14 mouse cellular contexts compared by ENCODE assay signal in the genomic region with DNA sequence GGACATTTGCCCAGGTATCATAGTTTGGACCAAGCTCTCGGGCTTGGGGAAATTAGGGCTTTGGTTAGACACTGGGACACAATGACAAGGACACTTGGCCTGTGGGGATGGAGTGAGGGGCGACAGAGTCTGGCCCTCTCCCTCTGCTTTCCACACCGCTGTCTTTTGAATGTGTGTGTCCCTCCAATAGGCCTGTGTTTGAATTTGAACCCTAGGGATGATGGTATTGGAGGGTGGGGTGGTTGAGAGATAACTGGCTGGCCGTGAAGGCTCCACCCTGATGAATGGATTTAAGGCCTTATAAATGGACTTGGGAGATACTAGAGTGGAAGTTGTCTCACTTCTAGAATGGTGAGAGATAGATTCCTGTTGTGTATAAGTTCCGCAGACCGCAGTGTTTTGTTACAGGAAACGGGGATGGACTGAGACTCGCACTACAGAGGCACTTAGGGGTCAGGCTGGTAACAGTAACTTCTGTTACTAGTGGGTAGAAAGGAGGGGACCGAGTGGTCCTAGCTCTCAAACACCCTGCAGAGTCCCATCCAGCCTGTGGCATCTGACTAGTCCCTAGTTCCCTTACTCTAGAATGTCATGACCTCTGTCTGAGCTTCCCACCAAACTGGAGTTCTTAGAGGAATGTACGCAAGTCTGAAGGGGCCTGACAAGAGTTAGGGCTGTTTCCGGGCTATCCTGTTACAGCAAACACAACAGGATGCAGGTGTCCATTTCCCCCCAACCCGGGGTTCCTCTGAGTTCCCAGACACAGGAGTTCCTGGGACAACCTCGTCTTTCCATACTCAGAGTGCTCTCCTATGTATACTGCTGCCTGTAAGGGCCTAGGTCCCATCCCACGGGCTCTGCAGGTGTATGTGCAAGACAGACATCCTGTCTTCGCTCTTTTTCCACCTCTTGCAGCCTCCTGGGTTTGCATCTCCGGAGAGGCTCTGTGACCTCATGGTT. TPM values are rescaled to one million over a fixed set of nuclear protein-coding genes. Genes with fewer than 3 reads are reported as not detected.
DNase-seq lines count a peak whose midpoint lies in the region; ATAC-seq lines count a peak whose summit lies in the region.
"Had no signal": no experiment of that assay in that cellular context is flagged by ENCODE, and none has a peak within 500 bp of the region (broad histone marks: within the 10 kb centered on the region; RNA-seq: fewer than 3 reads in every experiment).

No protein-coding gene starts in this region.

- no peaks in the 10 kb centered on the region for H3K9me3 ChIP-seq in heart, embryonic 13.5 days
- H3K9me3 ChIP-seq in midbrain, embryonic 11.5 days (ENCODE audit: control insufficient read depth, low read length), result no peaks in the 10 kb centered on the region
- no peaks in the 10 kb centered on the region for H3K9me3 ChIP-seq in midbrain, embryonic 10.5 days (replicated peaks)
- H3K9me3 ChIP-seq in embryonic facial prominence, embryonic 15.5 days (replicated peaks), result no peaks in the 10 kb centered on the region
- H3K9me3 ChIP-seq: liver, embryonic 15.5 days had no signal

- peaks cover 42% of the 10 kb centered on the region for H3K4me1 ChIP-seq in heart, embryonic 13.5 days
- H3K4me1 ChIP-seq in midbrain, embryonic 11.5 days (ENCODE audit: control insufficient read depth, insufficient read depth, low read length), result peaks cover 8% of the 10 kb centered on the region
- peaks cover 36% of the 10 kb centered on the region for H3K4me1 ChIP-seq in midbrain, embryonic 10.5 days
- peaks cover 62% of the 10 kb centered on the region for H3K4me1 ChIP-seq in embryonic facial prominence, embryonic 15.5 days

- no peak overlapping the region for H3K4me2 ChIP-seq in heart, embryonic 13.5 days
- no peak overlapping the region for H3K4me2 ChIP-seq in midbrain, embryonic 11.5 days
- no peak overlapping the region for H3K4me2 ChIP-seq in embryonic facial prominence, embryonic 15.5 days (replicated peaks)
- H3K4me2 ChIP-seq: liver, embryonic 15.5 days had no signal

- ATAC-seq in heart, embryonic 13.5 days (ENCODE audit: extremely low read depth, insufficient number of reproducible peaks, low FRiP score, low TSS enrichment), result no peak
- ATAC-seq in midbrain, embryonic 11.5 days (ENCODE audit: low FRiP score), result no peak
- no peak for ATAC-seq in embryonic facial prominence, embryonic 15.5 days (ENCODE audit: insufficient number of reproducible peaks, low FRiP score, low TSS enrichment, low read depth)
- no peak for ATAC-seq in megakaryocyte progenitor cell, adult 5-6 weeks (replicated peaks; ENCODE audit: poor library complexity)
- ATAC-seq: hindbrain, embryonic 16.5 days had no signal

- H3K9ac ChIP-seq in heart, embryonic 13.5 days, result no peak overlapping the region
- H3K9ac ChIP-seq in midbrain, embryonic 11.5 days (ENCODE audit: low read length), result no peak overlapping the region
- H3K9ac ChIP-seq in embryonic facial prominence, embryonic 15.5 days, result no peak overlapping the region
- H3K9ac ChIP-seq: liver, embryonic 15.5 days had no signal

- 67% methylated on average over 16 of the region's 16 CpGs for WGBS in heart, embryonic 13.5 days
- WGBS in midbrain, embryonic 11.5 days, result 84% methylated on average over 16 of the region's 16 CpGs
- WGBS in midbrain, embryonic 10.5 days, result 79% methylated on average over 16 of the region's 16 CpGs
- WGBS in embryonic facial prominence, embryonic 15.5 days, result 53% methylated on average over 16 of the region's 16 CpGs

- intact Hi-C loops in heart, postnatal 36 days (cut with DNase I), result no loop called here

- H3K27me3 ChIP-seq in heart, embryonic 13.5 days (replicated peaks), result no peaks in the 10 kb centered on the region
- H3K27me3 ChIP-seq in midbrain, embryonic 11.5 days (ENCODE audit: control insufficient read depth, insufficient read depth, low read length), result no peaks in the 10 kb centered on the region
- H3K27me3 ChIP-seq in midbrain, embryonic 10.5 days (ENCODE audit: low read depth, poor library complexity, severe bottlenecking), result no peaks in the 10 kb centered on the region
- no peaks in the 10 kb centered on the region for H3K27me3 ChIP-seq in embryonic facial prominence, embryonic 15.5 days

- no peaks in the 10 kb centered on the region for H3K36me3 ChIP-seq in heart, embryonic 13.5 days
- H3K36me3 ChIP-seq in midbrain, embryonic 11.5 days (ENCODE audit: control insufficient read depth, insufficient read depth, low read length), result no peaks in the 10 kb centered on the region
- no peaks in the 10 kb centered on the region for H3K36me3 ChIP-seq in midbrain, embryonic 10.5 days
- no peaks in the 10 kb centered on the region for H3K36me3 ChIP-seq in embryonic facial prominence, embryonic 15.5 days
- H3K36me3 ChIP-seq: liver, embryonic 15.5 days had no signal

- H3K4me3 ChIP-seq in heart, embryonic 13.5 days, result no peak overlapping the region
- H3K4me3 ChIP-seq in midbrain, embryonic 11.5 days (ENCODE audit: low read depth, low read length), result no peak overlapping the region
- no peak overlapping the region for H3K4me3 ChIP-seq in midbrain, embryonic 10.5 days
- H3K4me3 ChIP-seq in embryonic facial prominence, embryonic 15.5 days (replicated peaks), result no peak overlapping the region
- H3K4me3 ChIP-seq: liver, embryonic 15.5 days had no signal

- peak overlapping the region; percentile 20; the same call in 1 of the 2 replicates for H3K27ac ChIP-seq in heart, embryonic 13.5 days (replicated peaks)
- H3K27ac ChIP-seq in midbrain, embryonic 11.5 days (ENCODE audit: low read depth, low read length), result no peak overlapping the region
- H3K27ac ChIP-seq in midbrain, embryonic 10.5 days (replicated peaks), result no peak overlapping the region
- H3K27ac ChIP-seq in embryonic facial prominence, embryonic 15.5 days (replicated peaks), result peak overlapping the region; percentile 45
- H3K27ac ChIP-seq: liver, embryonic 15.5 days had no signal

- DNase-seq in heart, postnatal 36 days, result no peak
- DNase-seq in midbrain, embryonic 11.5 days (ENCODE audit: low spot score, missing footprints), result peak; percentile 77
- no peak for DNase-seq in midbrain, embryonic 10.5 days (ENCODE audit: low spot score)
- peak; percentile 56 to 70 for DNase-seq in thymus, postnatal 36 days
- no peak for DNase-seq in adrenal gland, adult (ENCODE audit: inconsistent age in 2 of 2, low spot score in 1 of 2)
- DNase-seq: adrenal gland, postnatal 14 days; cerebellum, adult 8-10 months; gastrocnemius, postnatal 14 days; retina, postnatal 1 day had no signal

RNA-seq across cellular contexts. Expression of a gene that starts 11.5 kb away (rescaled TPM):
- polyA plus RNA-seq in heart, embryonic 13.5 days (2015; fragmentation: Nextera tagmentation; extraction: Ambion mirVana), result 0.14 and 0.23 TPM in 2 replicates
- under 1 TPM; 0.38 to 0.58 TPM for total RNA-seq in heart, postnatal 36 days (2021)
- polyA plus RNA-seq in midbrain, embryonic 11.5 days (2014; fragmentation: Nextera tagmentation; extraction: Ambion mirVana), result 0.41 TPM in 1 of 2 replicates, not detected in the other
- polyA plus RNA-seq in midbrain, embryonic 10.5 days (2016; fragmentation: Nextera tagmentation; extraction: Ambion mirVana), result 0.14 TPM in 1 of 2 replicates, not detected in the other
- polyA plus RNA-seq in embryonic facial prominence, embryonic 15.5 days (2015; fragmentation: Nextera tagmentation; extraction: Ambion mirVana), result 0.57 and 0.59 TPM in 2 replicates
- total RNA-seq in megakaryocyte progenitor cell, adult 5-6 weeks (2015), result 0.17 and 0.22 TPM in 2 replicates
- total RNA-seq in megakaryocyte progenitor cell, adult 5-6 weeks (2017), result not detected in 2 replicates
- polyA plus RNA-seq: hindbrain, embryonic 16.5 days had no signal

RNA-seq across cellular contexts. Expression of a gene that starts 54.3 kb away (rescaled TPM):
- polyA plus RNA-seq in heart, embryonic 13.5 days (2015; fragmentation: Nextera tagmentation; extraction: Ambion mirVana), result 0.15 and 0.21 TPM in 2 replicates
- total RNA-seq in heart, postnatal 36 days (2021), result under 1 TPM; 0.27 to 0.36 TPM
- polyA plus RNA-seq in midbrain, embryonic 11.5 days (2014; fragmentation: Nextera tagmentation; extraction: Ambion mirVana), result 0.23 and 0.67 TPM in 2 replicates
- 0.55 and 0.84 TPM in 2 replicates for polyA plus RNA-seq in midbrain, embryonic 10.5 days (2016; fragmentation: Nextera tagmentation; extraction: Ambion mirVana)
- polyA plus RNA-seq in embryonic facial prominence, embryonic 15.5 days (2015; fragmentation: Nextera tagmentation; extraction: Ambion mirVana), result 2.7 and 2.8 TPM in 2 replicates
- total RNA-seq in megakaryocyte progenitor cell, adult 5-6 weeks (2015), result 2.1 and 2.4 TPM in 2 replicates
- total RNA-seq in megakaryocyte progenitor cell, adult 5-6 weeks (2017), result 1.4 and 1.8 TPM in 2 replicates

Comparison
In these comparisons a context has a peak if more than half of its experiments do, and no peak if none do; other contexts are left out.
1. DNase-seq: peak in midbrain, embryonic 11.5 days (single experiment) and thymus, postnatal 36 days (2 of 2); none in heart, postnatal 36 days (0 of 2), midbrain, embryonic 10.5 days (single experiment) and adrenal gland, adult (0 of 2).
2. H3K27ac ChIP-seq: peak in heart, embryonic 13.5 days (single experiment) and embryonic facial prominence, embryonic 15.5 days (single experiment); none in midbrain, embryonic 11.5 days (single experiment) and midbrain, embryonic 10.5 days (single experiment).